Mouse (Mus musculus): ENCODE results near the gene Gli2. TPM values are rescaled to one million over a fixed set of nuclear protein-coding genes. Genes with fewer than 3 reads are reported as not detected.

The Gli2 gene
- polyA plus RNA-seq, 1 experiment from 2014 or later: 7.2 TPM

GRCm38 (mm10) chr1:119022311-119022710 lies 31.1 kb downstream of the Gli2 start:
- Histone ChIP-seq H3K27me3 (replicated peaks) (no peaks in the 10 kb centered on the region), H3K36me3 (no peaks in the 10 kb centered on the region), H3K27ac (0 out of 2 replicates have a peak overlapping the region, but pooled peaks have one; percentile 0), H3K4me1 (replicated peaks) (peaks cover 19% of the 10 kb centered on the region), H3K4me2 (replicated peaks) (no peak overlapping the region), H3K9ac (no peak overlapping the region), H3K9me3 (no peaks in the 10 kb centered on the region), H3K4me3 (replicated peaks) (no peak overlapping the region)
- 68% methylated on average over 1 of the region's 1 CpGs for WGBS
- no peak; the same call in 1 of the 2 replicates for ATAC-seq

- WGBS: 93% methylated on average over 2 of the region's 2 CpGs
- no peak for ATAC-seq
These were observed 33.3 kb downstream of the Gli2 start for GRCm38 (mm10) chr1:119020092-119020491.

GRCm38 (mm10) chr1:119019056-119019455 lies 34.4 kb downstream of the Gli2 start:
- no peak overlapping the region for H3K4me3 ChIP-seq (replicated peaks)
- H3K27ac ChIP-seq: no peak overlapping the region
- no peak for ATAC-seq
- 0 out of 2 replicates have a peak, but pooled peaks cover 5% of the 10 kb centered on the region for H3K4me1 ChIP-seq (replicated peaks)
- no peaks in the 10 kb centered on the region for H3K27me3 ChIP-seq (replicated peaks)
- no peaks in the 10 kb centered on the region for H3K9me3 ChIP-seq
- H3K36me3 ChIP-seq: no peaks in the 10 kb centered on the region
- H3K4me2 ChIP-seq (replicated peaks): no peak overlapping the region
- H3K9ac ChIP-seq: no peak overlapping the region

More at GRCm38 (mm10) chr1:119020092-119020491, 33.3 kb downstream of the Gli2 start:
- Histone ChIP-seq H3K27me3 (replicated peaks) (no peaks in the 10 kb centered on the region), H3K27ac (no peak overlapping the region), H3K36me3 (no peaks in the 10 kb centered on the region), H3K4me1 (replicated peaks) (0 out of 2 replicates have a peak, but pooled peaks cover 5% of the 10 kb centered on the region), H3K4me2 (replicated peaks) (no peak overlapping the region), H3K9me3 (no peaks in the 10 kb centered on the region), H3K4me3 (replicated peaks) (no peak overlapping the region), H3K9ac (no peak overlapping the region)

GRCm38 (mm10) chr1:119016866-119017265 lies 36.6 kb downstream of the Gli2 start:
- 81% methylated on average over 3 of the region's 3 CpGs for WGBS

GRCm38 (mm10) chr1:119015108-119015507 lies 38.3 kb downstream of the Gli2 start:
- Histone ChIP-seq H3K27me3 (replicated peaks) (no peaks in the 10 kb centered on the region), H3K9ac (no peak overlapping the region), H3K4me3 (replicated peaks) (no peak overlapping the region), H3K27ac (no peak overlapping the region), H3K4me1 (replicated peaks) (no peaks in the 10 kb centered on the region), H3K9me3 (no peaks in the 10 kb centered on the region), H3K36me3 (no peaks in the 10 kb centered on the region), H3K4me2 (replicated peaks) (no peak overlapping the region)
- WGBS: 77% methylated on average over 6 of the region's 6 CpGs
- ATAC-seq: no peak

More at GRCm38 (mm10) chr1:119016866-119017265, 36.6 kb downstream of the Gli2 start:
- H3K9ac ChIP-seq: no peak overlapping the region
- H3K4me1 ChIP-seq (replicated peaks): no peaks in the 10 kb centered on the region
- no peaks in the 10 kb centered on the region for H3K36me3 ChIP-seq
- no peak overlapping the region for H3K4me2 ChIP-seq (replicated peaks)
- H3K27me3 ChIP-seq (replicated peaks): no peaks in the 10 kb centered on the region
- no peak overlapping the region for H3K4me3 ChIP-seq (replicated peaks)
- no peak overlapping the region for H3K27ac ChIP-seq
- ATAC-seq: no peak
- H3K9me3 ChIP-seq: no peaks in the 10 kb centered on the region

- Histone ChIP-seq H3K4me1 (replicated peaks) (0 out of 2 replicates have a peak, but pooled peaks cover 2% of the 10 kb centered on the region), H3K27me3 (replicated peaks) (no peaks in the 10 kb centered on the region), H3K4me2 (replicated peaks) (no peak overlapping the region), H3K9ac (no peak overlapping the region), H3K27ac (no peak overlapping the region), H3K4me3 (replicated peaks) (no peak overlapping the region), H3K9me3 (no peaks in the 10 kb centered on the region), H3K36me3 (no peaks in the 10 kb centered on the region)
- no peak for ATAC-seq
These were observed 44.5 kb downstream of the Gli2 start for GRCm38 (mm10) chr1:119008949-119009348.

GRCm38 (mm10) chr1:119003852-119004398 lies 49.5 kb downstream of the Gli2 start:
- Histone ChIP-seq H3K4me3 (replicated peaks) (no peak overlapping the region), H3K9ac (no peak overlapping the region), H3K9me3 (no peaks in the 10 kb centered on the region), H3K27ac (no peak overlapping the region), H3K4me2 (replicated peaks) (no peak overlapping the region), H3K27me3 (replicated peaks) (no peaks in the 10 kb centered on the region), H3K36me3 (no peaks in the 10 kb centered on the region), H3K4me1 (replicated peaks) (0 out of 2 replicates have a peak, but pooled peaks cover 2% of the 10 kb centered on the region)
- 33% methylated on average over 1 of the region's 1 CpGs for WGBS
- no peak for ATAC-seq

- H3K9me3 ChIP-seq: no peaks in the 10 kb centered on the region
- no peak overlapping the region for H3K4me2 ChIP-seq (replicated peaks)
- no peak for ATAC-seq
- 0 out of 2 replicates have a peak, but pooled peaks cover 2% of the 10 kb centered on the region for H3K4me1 ChIP-seq (replicated peaks)
- H3K27ac ChIP-seq: no peak overlapping the region
- no peak overlapping the region for H3K4me3 ChIP-seq (replicated peaks)
- 59% methylated on average over 12 of the region's 12 CpGs for WGBS
- H3K36me3 ChIP-seq: no peaks in the 10 kb centered on the region
- no peaks in the 10 kb centered on the region for H3K27me3 ChIP-seq (replicated peaks)
- no peak overlapping the region for H3K9ac ChIP-seq
These were observed 51.9 kb downstream of the Gli2 start for GRCm38 (mm10) chr1:119001454-119002034.

GRCm38 (mm10) chr1:118994482-118995105 lies 58.8 kb downstream of the Gli2 start:
- no peaks in the 10 kb centered on the region for H3K4me1 ChIP-seq (replicated peaks)
- no peaks in the 10 kb centered on the region for H3K27me3 ChIP-seq (replicated peaks)
- no peak for ATAC-seq
- H3K36me3 ChIP-seq: no peaks in the 10 kb centered on the region
- H3K4me3 ChIP-seq (replicated peaks): no peak overlapping the region
- no peak overlapping the region for H3K9ac ChIP-seq
- no peak overlapping the region for H3K4me2 ChIP-seq (replicated peaks)
- WGBS: 79% methylated on average over 8 of the region's 8 CpGs
- no peaks in the 10 kb centered on the region for H3K9me3 ChIP-seq
- H3K27ac ChIP-seq: no peak overlapping the region

GRCm38 (mm10) chr1:118993775-118994174 lies 59.6 kb downstream of the Gli2 start:
- Histone ChIP-seq H3K36me3 (no peaks in the 10 kb centered on the region), H3K9ac (no peak overlapping the region), H3K4me1 (replicated peaks) (no peaks in the 10 kb centered on the region), H3K27ac (no peak overlapping the region), H3K4me3 (replicated peaks) (no peak overlapping the region), H3K4me2 (replicated peaks) (no peak overlapping the region), H3K27me3 (replicated peaks) (no peaks in the 10 kb centered on the region), H3K9me3 (no peaks in the 10 kb centered on the region)
- WGBS: 45% methylated on average over 5 of the region's 5 CpGs
- ATAC-seq: no peak

- Histone ChIP-seq H3K27ac (no peak overlapping the region), H3K4me1 (replicated peaks) (peaks cover 14% of the 10 kb centered on the region), H3K4me2 (replicated peaks) (no peak overlapping the region), H3K4me3 (replicated peaks) (no peak overlapping the region), H3K36me3 (no peaks in the 10 kb centered on the region), H3K27me3 (replicated peaks) (no peaks in the 10 kb centered on the region), H3K9me3 (no peaks in the 10 kb centered on the region), H3K9ac (no peak overlapping the region)
- peak; percentile 39; the same call in 1 of the 2 replicates for ATAC-seq
- WGBS: 49% methylated on average over 6 of the region's 6 CpGs
These were observed 65.1 kb downstream of the Gli2 start for GRCm38 (mm10) chr1:118988331-118988730.

- Histone ChIP-seq H3K4me3 (replicated peaks) (no peak overlapping the region), H3K36me3 (no peaks in the 10 kb centered on the region), H3K4me1 (replicated peaks) (peaks cover 21% of the 10 kb centered on the region), H3K9me3 (no peaks in the 10 kb centered on the region), H3K4me2 (replicated peaks) (no peak overlapping the region), H3K27ac (no peak overlapping the region), H3K27me3 (replicated peaks) (no peaks in the 10 kb centered on the region), H3K9ac (no peak overlapping the region)
- 65% methylated on average over 11 of the region's 11 CpGs for WGBS
- no peak for ATAC-seq
These were observed 65.9 kb downstream of the Gli2 start for GRCm38 (mm10) chr1:118987538-118987937.

Measured in intestine, embryonic 15.5 days (tissue).